Mouse (Mus musculus) testis, adult 10 weeks (tissue): Measurements from ENCODE around the gene Prdm10. TPM values are rescaled to one million over a fixed set of nuclear protein-coding genes. Genes with fewer than 3 reads are reported as not detected.

ENCODE experiments used
- polyA plus RNA-seq: library from polyadenylated mRNA; stranded (reverse); fragments of 350-450 nt; fragmentation: Illumina TruSeq; extraction: RNeasy Lipid Tissue Mini Kit (QIAGEN cat#74804); gene quantifications from one replicate; pipeline ENCODE4 v1.2.3, GENCODE M21; 2014; ENCODE audit warnings: low read depth, low replicate concordance

The Prdm10 gene
- polyA plus RNA-seq: 4.6 TPM

GRCm38 (mm10) chr9:31280366-31281010, at the start of gene Prdm10:
Prdm10 (plus strand) TSS chr9:31280538.

GRCm38 (mm10) chr9:31385947-31386354, 105.6 kb downstream of the Prdm10 start, which contains the start of gene Nfrkb:
Nfrkb (plus strand) TSS chr9:31386192.

Other genes starting within 250 kb of the Prdm10 start
- gene Zbtb44, start 249.9 kb upstream of the Prdm10 start, polyA plus RNA-seq: 149 TPM
- gene St14, start 148.7 kb upstream of the Prdm10 start, polyA plus RNA-seq: not detected
- 177 TPM for gene Aplp2, start 68.7 kb upstream of the Prdm10 start, polyA plus RNA-seq
- 6.7 TPM for gene Nfrkb, start 105.7 kb downstream of the Prdm10 start, polyA plus RNA-seq
- gene Tmem45b, start 183.9 kb downstream of the Prdm10 start, polyA plus RNA-seq: 3.7 TPM